Mouse (Mus musculus) hindbrain, embryonic 12.5 days (tissue): ENCODE data around the gene Uba2. TPM values are rescaled to one million over a fixed set of nuclear protein-coding genes. Genes with fewer than 3 reads are reported as not detected.
A peak's percentile ranks its signal among the peaks of the same experiment; 100 is the strongest.
"Not testable (repeated sequence)": the region's sequence is repeated elsewhere in the genome, so short reads cannot be mapped to it uniquely, and the experiment has no call there.

ENCODE experiments used
- ATAC-seq: fragments of 200-750 bp; cut with Nextera tagmentation; 2 replicates; pipeline ENCODE4 v1.8.0; 2017; ENCODE audit warnings: moderate TSS enrichment; ENCODE audit not compliant: low FRiP score
- H3K27ac ChIP-seq: fragments of 300-500 bp; sonication (generic); 2 replicates; pipeline ENCODE4 v1.5.1; 2016; ENCODE audit warnings: mild to moderate bottlenecking
- H3K27me3 ChIP-seq: fragments of 300-500 bp; sonication (generic); 2 replicates; pipeline ENCODE4 v1.6.1; 2016; ENCODE audit warnings: mild to moderate bottlenecking
- H3K36me3 ChIP-seq: fragments of 300-500 bp; sonication (generic); 2 replicates; pipeline ENCODE4 v1.6.1; 2016; ENCODE audit warnings: mild to moderate bottlenecking
- H3K4me1 ChIP-seq: fragments of 300-500 bp; sonication (generic); 2 replicates; pipeline ENCODE4 v1.6.1; 2016
- H3K4me2 ChIP-seq: fragments of 300-500 bp; sonication (generic); replicated peaks from 2 replicates; pipeline ENCODE4 v1.6.1; 2016; ENCODE audit warnings: mild to moderate bottlenecking
- H3K4me3 ChIP-seq: fragments of 300-500 bp; sonication (generic); 2 replicates; pipeline ENCODE4 v1.5.1; 2016; ENCODE audit warnings: mild to moderate bottlenecking
- H3K9ac ChIP-seq: fragments of 300-500 bp; sonication (generic); 2 replicates; pipeline ENCODE4 v1.6.1; 2016; ENCODE audit warnings: mild to moderate bottlenecking, moderate library complexity
- H3K9me3 ChIP-seq: fragments of 300-500 bp; sonication (generic); replicated peaks from 2 replicates; pipeline ENCODE4 v1.6.1; 2016; ENCODE audit warnings: mild to moderate bottlenecking
- WGBS: fragments of 180-500 bp; shearing (Covaris S2); methylation state at CpG from one replicate; pipeline ENCODE4 v1.1.7; 2016; 5-methylcytosine and 5-hydroxymethylcytosine counted together
- polyA plus RNA-seq: library from polyadenylated mRNA; unstranded; fragments of >200 nt; fragmentation: Nextera tagmentation; extraction: Ambion mirVana; gene quantifications from 2 replicates; pipeline ENCODE4 v1.2.1, GENCODE M21; 2016

Uba2 gene
- polyA plus RNA-seq, 1 experiment from 2014 or later: 220 TPM

- Histone ChIP-seq H3K27ac (no peak overlapping the region), H3K4me3 (no peak overlapping the region), H3K9ac (no peak overlapping the region), H3K4me1 (no peaks in the 10 kb centered on the region), H3K27me3 (no peaks in the 10 kb centered on the region), H3K36me3 (peaks cover 28% of the 10 kb centered on the region; the same call in 1 of the 2 replicates), H3K4me2 (no peak overlapping the region), H3K9me3 (peaks cover 6% of the 10 kb centered on the region; the same call in 1 of the 2 replicates)
- ATAC-seq: 0 out of 2 replicates have a peak, but pooled peaks have one; percentile 41
- WGBS: 84% methylated on average over 6 of the region's 6 CpGs
These were observed 46.2 kb downstream of the Uba2 start for GRCm38 (mm10) chr7:34122987-34123720.

GRCm38 (mm10) chr7:34120636-34121035, 48.8 kb downstream of the Uba2 start:
- H3K36me3 ChIP-seq: peaks cover 34% of the 10 kb centered on the region; the same call in 1 of the 2 replicates
- not testable (repeated sequence) for H3K4me3 ChIP-seq, H3K27ac ChIP-seq, H3K9ac ChIP-seq, H3K27me3 ChIP-seq, H3K9me3 ChIP-seq, H3K4me1 ChIP-seq, ATAC-seq, H3K4me2 ChIP-seq
- WGBS: 61% methylated on average over 1 of the region's 1 CpGs

GRCm38 (mm10) chr7:34116601-34117000, 52.8 kb downstream of the Uba2 start:
- Histone ChIP-seq H3K4me3 (no peak overlapping the region), H3K4me2 (no peak overlapping the region), H3K27me3 (no peaks in the 10 kb centered on the region), H3K4me1 (no peaks in the 10 kb centered on the region), H3K9ac (no peak overlapping the region), H3K36me3 (peaks cover 66% of the 10 kb centered on the region), H3K9me3 (no peaks in the 10 kb centered on the region), H3K27ac (no peak overlapping the region)
- WGBS: 88% methylated on average over 3 of the region's 3 CpGs
- no peak for ATAC-seq

GRCm38 (mm10) chr7:34109190-34109589, 60.2 kb downstream of the Uba2 start:
- no peak overlapping the region for H3K4me2 ChIP-seq
- H3K36me3 ChIP-seq: peaks cover 40% of the 10 kb centered on the region
- H3K9ac ChIP-seq: no peak overlapping the region
- H3K27ac ChIP-seq: no peak overlapping the region
- 77% methylated on average over 5 of the region's 5 CpGs for WGBS
- H3K4me3 ChIP-seq: no peak overlapping the region
- ATAC-seq: no peak
- no peaks in the 10 kb centered on the region for H3K9me3 ChIP-seq
- H3K4me1 ChIP-seq: no peaks in the 10 kb centered on the region
- H3K27me3 ChIP-seq: no peaks in the 10 kb centered on the region

- Histone ChIP-seq H3K27ac (no peak overlapping the region), H3K9ac (no peak overlapping the region), H3K9me3 (peaks cover 4% of the 10 kb centered on the region; the same call in 1 of the 2 replicates), H3K4me1 (no peaks in the 10 kb centered on the region), H3K27me3 (no peaks in the 10 kb centered on the region), H3K36me3 (no peaks in the 10 kb centered on the region), H3K4me3 (no peak overlapping the region), H3K4me2 (no peak overlapping the region)
- no peak for ATAC-seq
These were observed 68.1 kb downstream of the Uba2 start for GRCm38 (mm10) chr7:34101276-34101675.

GRCm38 (mm10) chr7:34100002-34100401, 69.4 kb downstream of the Uba2 start:
- no peak overlapping the region for H3K9ac ChIP-seq
- H3K36me3 ChIP-seq: no peaks in the 10 kb centered on the region
- H3K4me1 ChIP-seq: no peaks in the 10 kb centered on the region
- ATAC-seq: no peak
- no peak overlapping the region for H3K27ac ChIP-seq
- no peak overlapping the region for H3K4me2 ChIP-seq
- peaks cover 8% of the 10 kb centered on the region for H3K9me3 ChIP-seq
- 77% methylated on average over 2 of the region's 2 CpGs for WGBS
- H3K4me3 ChIP-seq: no peak overlapping the region
- H3K27me3 ChIP-seq: no peaks in the 10 kb centered on the region

GRCm38 (mm10) chr7:34094911-34095481, 74.4 kb downstream of the Uba2 start, which contains the start of gene Scgb1b30:
Scgb1b30 (plus strand) TSS chr7:34095431.
- no peak within 1 kb of the TSS for H3K4me2 ChIP-seq
- H3K27ac ChIP-seq: no peak within 1 kb of the TSS
- no peaks in the 10 kb centered on the region for H3K36me3 ChIP-seq
- no peaks in the 10 kb centered on the region for H3K4me1 ChIP-seq
- H3K27me3 ChIP-seq: no peaks in the 10 kb centered on the region
- H3K9me3 ChIP-seq: peaks cover 16% of the 10 kb centered on the region
- H3K4me3 ChIP-seq: no peak within 1 kb of the TSS
- no peak within 1 kb of the TSS for H3K9ac ChIP-seq
- ATAC-seq: no peak
- 84% methylated on average over 3 of the region's 3 CpGs for WGBS

Other genes starting within 250 kb of the Uba2 start
- not detected in 2 replicates for gene Scgb2b26, start 224.6 kb downstream of the Uba2 start, polyA plus RNA-seq
- gene Scgb2b27, start 155.7 kb downstream of the Uba2 start, polyA plus RNA-seq: not detected in 2 replicates
- gene Scgb1b27, start 148.1 kb downstream of the Uba2 start, polyA plus RNA-seq: not detected in 2 replicates
- gene Scgb1b30, start 74.2 kb downstream of the Uba2 start, polyA plus RNA-seq: not detected in 2 replicates
- 4.1 and 6.2 TPM in 2 replicates for gene Wtip, start 36.3 kb downstream of the Uba2 start, polyA plus RNA-seq
- 63.4 and 68.1 TPM in 2 replicates for gene Pdcd2l, start 27.1 kb upstream of the Uba2 start, polyA plus RNA-seq
- gene Gpi1, start 60.7 kb upstream of the Uba2 start, polyA plus RNA-seq: 239 and 241 TPM in 2 replicates
- gene Gm6096, start 81.4 kb upstream of the Uba2 start, polyA plus RNA-seq: not detected in 2 replicates
- 34.3 and 35.8 TPM in 2 replicates for gene 4931406P16Rik, start 144.0 kb upstream of the Uba2 start, polyA plus RNA-seq
- gene Lsm14a, start 223.7 kb upstream of the Uba2 start, polyA plus RNA-seq: 91.6 and 94.8 TPM in 2 replicates